Mouse (Mus musculus) E14TG2a.4 (cell line): ENCODE data around the gene Aff1.

Source experiments
- CTCF ChIP-seq: conservative IDR thresholded peaks from 2 replicates; pipeline ENCODE4 v1.5.1; 2014; ENCODE audit warnings: low read length
- NANOG ChIP-seq: IDR thresholded peaks from 2 replicates; pipeline ENCODE4 v1.6.1; 2014; ENCODE audit warnings: borderline replicate concordance, low read length, mixed read lengths
- POU5F1 ChIP-seq: IDR thresholded peaks from 2 replicates; pipeline ENCODE4 v1.6.1; 2014; ENCODE audit warnings: low read length, borderline replicate concordance

- TF ChIP-seq CTCF (no peak), NANOG (peak; percentile 72), POU5F1 (no peak)
These were observed 43.4 kb downstream of the Aff1 start for GRCm38 (mm10) chr5:103735411-103736112.
